Mouse (Mus musculus): ENCODE measurements at regions not wholly inside any gene's neighbourhood (a gene's known extent, or its start where the extent isn't known, plus 50 kb on each side); places are given as distances from the start of the nearest gene placed in this dataset.

DNA sequence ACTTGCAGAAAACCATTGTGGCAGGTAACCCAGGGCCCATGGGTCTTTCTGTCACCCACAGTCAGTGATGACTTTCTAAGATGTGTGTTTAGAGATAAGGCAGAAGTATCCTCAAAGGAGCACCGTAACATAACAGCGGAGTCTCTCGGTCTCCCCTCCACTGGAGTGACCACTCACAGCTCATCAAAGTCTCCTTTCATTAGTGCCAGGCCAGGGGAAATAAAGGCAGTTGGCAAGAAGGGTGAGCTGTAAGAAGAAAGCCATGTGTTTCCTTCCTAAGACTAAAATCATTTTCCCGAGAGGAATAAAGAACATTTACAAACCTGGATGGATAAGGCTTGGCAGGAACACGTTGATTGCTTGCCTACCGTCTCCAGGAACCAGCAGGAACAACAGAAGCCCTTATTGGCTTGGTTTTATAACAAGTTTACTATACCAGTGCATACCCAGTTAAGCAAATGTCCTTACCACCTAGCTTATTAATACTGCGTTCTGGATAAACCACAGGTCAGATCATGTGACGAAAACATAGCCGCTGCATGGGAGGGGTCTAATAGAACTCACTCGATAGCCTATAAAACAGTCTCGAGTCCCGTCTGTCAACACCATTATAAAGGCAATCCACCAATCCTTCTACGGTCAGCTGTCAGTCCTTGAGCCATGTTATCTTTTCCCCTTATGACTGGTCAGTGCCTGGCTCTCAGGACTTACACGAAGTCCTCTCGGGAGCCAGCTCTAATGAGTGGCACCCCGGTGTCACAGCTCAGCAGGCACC lies 235.3 kb upstream of the Nfe2l3 start:
- H3K4me3 ChIP-seq (ENCODE audit: insufficient read depth, low read depth, low read length), result no peak overlapping the region
- no peak overlapping the region for H3K27ac ChIP-seq (replicated peaks; ENCODE audit: insufficient read depth, low read depth, low read length)
- TF ChIP-seq CTCF (IDR thresholded peaks at IDR 0.05; ENCODE audit: low read depth, low read length), result no peak
- no peak for TF ChIP-seq POLR2A (IDR thresholded peaks at IDR 0.05; ENCODE audit: extremely low read depth, insufficient read depth, low read length)
- no peaks in the 10 kb centered on the region for H3K79me2 ChIP-seq (ENCODE audit: control insufficient read depth, insufficient read depth, low read length)
- DNase-seq (ENCODE audit: extremely low read depth, low read depth, low spot score), result no peak
- no peaks in the 10 kb centered on the region for H3K36me3 ChIP-seq (ENCODE audit: control insufficient read depth, insufficient read depth, low read length)
- peaks cover 13% of the 10 kb centered on the region; the same call in 1 of the 2 replicates for H3K27me3 ChIP-seq (ENCODE audit: control insufficient read depth, insufficient read depth, low read length)
- H3K4me1 ChIP-seq (ENCODE audit: control insufficient read depth, insufficient read depth, low read length), result no peaks in the 10 kb centered on the region
- WGBS, result 80% methylated on average over 16 of the region's 16 CpGs
- no peak overlapping the region for H3K9ac ChIP-seq (ENCODE audit: low read depth, low read length)

DNA sequence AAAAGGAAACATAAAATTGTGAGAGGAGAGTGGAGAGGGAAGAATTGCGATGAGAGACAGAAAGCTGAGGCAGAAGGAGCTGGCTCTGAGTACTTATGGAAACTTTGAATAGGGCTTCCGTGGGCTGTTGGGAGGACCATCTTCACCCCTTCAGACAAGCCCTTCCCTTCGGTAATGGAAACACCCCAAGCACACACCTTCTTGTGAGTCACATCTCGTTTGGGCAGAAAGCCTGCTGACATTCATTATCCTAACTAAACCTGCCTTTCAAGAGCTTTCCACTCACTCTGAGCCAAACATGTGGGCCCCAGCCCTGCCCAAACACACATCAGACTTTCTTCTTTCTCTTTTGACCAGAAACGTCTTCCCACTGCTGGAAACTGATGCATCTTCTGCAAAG lies 232.3 kb upstream of the Nfe2l3 start:
- TF ChIP-seq POLR2A (IDR thresholded peaks at IDR 0.05; ENCODE audit: extremely low read depth, insufficient read depth, low read length) (no peak), CTCF (IDR thresholded peaks at IDR 0.05; ENCODE audit: low read depth, low read length) (no peak)
- no peak overlapping the region for H3K9ac ChIP-seq (ENCODE audit: low read depth, low read length)
- peaks cover 5% of the 10 kb centered on the region; the same call in 1 of the 2 replicates for H3K27me3 ChIP-seq (ENCODE audit: control insufficient read depth, insufficient read depth, low read length)
- no peak overlapping the region for H3K27ac ChIP-seq (replicated peaks; ENCODE audit: insufficient read depth, low read depth, low read length)
- DNase-seq (ENCODE audit: extremely low read depth, low read depth, low spot score), result no peak
- no peaks in the 10 kb centered on the region for H3K36me3 ChIP-seq (ENCODE audit: control insufficient read depth, insufficient read depth, low read length)
- H3K79me2 ChIP-seq (ENCODE audit: control insufficient read depth, insufficient read depth, low read length), result no peaks in the 10 kb centered on the region
- WGBS, result 77% methylated on average over 5 of the region's 5 CpGs
- no peaks in the 10 kb centered on the region for H3K4me1 ChIP-seq (ENCODE audit: control insufficient read depth, insufficient read depth, low read length)
- H3K4me3 ChIP-seq (ENCODE audit: insufficient read depth, low read depth, low read length), result no peak overlapping the region

DNA sequence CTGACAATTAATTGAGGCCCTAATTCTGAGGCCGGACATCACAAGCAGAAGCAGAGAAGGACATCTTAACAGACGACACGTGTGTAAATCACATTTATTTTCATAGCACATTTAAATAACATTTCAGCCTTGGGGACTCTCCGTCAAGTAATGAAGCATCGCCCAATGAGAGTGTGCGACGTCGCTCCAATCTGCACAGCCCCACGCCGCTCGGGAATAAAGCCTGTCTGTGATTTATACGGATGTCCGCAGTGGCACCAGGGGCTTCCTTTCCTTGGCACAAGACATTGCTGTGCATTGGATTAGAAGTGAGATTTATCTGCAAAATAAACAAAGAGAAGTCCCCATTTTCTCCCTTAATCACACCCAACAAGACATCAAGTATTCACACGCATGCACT lies 231.6 kb upstream of the Nfe2l3 start:
- Histone ChIP-seq H3K4me1 (ENCODE audit: control insufficient read depth, insufficient read depth, low read length) (no peaks in the 10 kb centered on the region), H3K79me2 (ENCODE audit: control insufficient read depth, insufficient read depth, low read length) (no peaks in the 10 kb centered on the region), H3K27me3 (ENCODE audit: control insufficient read depth, insufficient read depth, low read length) (peaks cover 5% of the 10 kb centered on the region; the same call in 1 of the 2 replicates), H3K27ac (replicated peaks; ENCODE audit: insufficient read depth, low read depth, low read length) (no peak overlapping the region), H3K9ac (ENCODE audit: low read depth, low read length) (no peak overlapping the region), H3K36me3 (ENCODE audit: control insufficient read depth, insufficient read depth, low read length) (no peaks in the 10 kb centered on the region), H3K4me3 (ENCODE audit: insufficient read depth, low read depth, low read length) (no peak overlapping the region)
- 93% methylated on average over 14 of the region's 14 CpGs for WGBS
- no peak for DNase-seq (ENCODE audit: extremely low read depth, low read depth, low spot score)
- TF ChIP-seq POLR2A (IDR thresholded peaks at IDR 0.05; ENCODE audit: extremely low read depth, insufficient read depth, low read length) (no peak), CTCF (IDR thresholded peaks at IDR 0.05; ENCODE audit: low read depth, low read length) (no peak)

DNA sequence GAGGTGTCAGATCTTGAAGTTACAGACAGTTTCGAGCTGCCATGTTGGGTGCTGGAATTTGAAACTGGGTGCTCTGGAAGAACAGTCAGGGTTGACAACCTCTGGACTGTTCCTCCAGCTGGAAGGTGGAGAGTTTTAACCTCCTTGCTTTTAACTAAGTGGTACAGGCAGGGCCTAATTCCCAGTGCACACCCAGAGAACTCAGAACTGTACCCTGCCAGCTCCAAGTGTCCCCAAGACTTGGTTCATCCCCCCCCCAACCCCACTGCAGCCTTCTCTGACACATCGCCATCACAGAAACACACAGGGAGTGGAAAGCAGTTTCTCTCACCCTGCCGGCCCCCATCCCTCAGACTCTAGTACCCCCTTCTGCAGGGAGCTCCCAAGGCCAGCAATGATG lies 228.2 kb upstream of the Nfe2l3 start:
- WGBS, result 80% methylated on average over 3 of the region's 3 CpGs
- DNase-seq (ENCODE audit: extremely low read depth, low read depth, low spot score), result no peak
- Histone ChIP-seq H3K36me3 (ENCODE audit: control insufficient read depth, insufficient read depth, low read length) (no peaks in the 10 kb centered on the region), H3K9ac (ENCODE audit: low read depth, low read length) (no peak overlapping the region), H3K4me3 (ENCODE audit: insufficient read depth, low read depth, low read length) (no peak overlapping the region), H3K27me3 (ENCODE audit: control insufficient read depth, insufficient read depth, low read length) (peaks cover 6% of the 10 kb centered on the region; the same call in 1 of the 2 replicates), H3K27ac (replicated peaks; ENCODE audit: insufficient read depth, low read depth, low read length) (no peak overlapping the region), H3K79me2 (ENCODE audit: control insufficient read depth, insufficient read depth, low read length) (no peaks in the 10 kb centered on the region), H3K4me1 (ENCODE audit: control insufficient read depth, insufficient read depth, low read length) (0 out of 2 replicates have a peak, but pooled peaks cover 2% of the 10 kb centered on the region)
- no peak for TF ChIP-seq POLR2A (IDR thresholded peaks at IDR 0.05; ENCODE audit: extremely low read depth, insufficient read depth, low read length)
- no peak for TF ChIP-seq CTCF (IDR thresholded peaks at IDR 0.05; ENCODE audit: low read depth, low read length)

DNA sequence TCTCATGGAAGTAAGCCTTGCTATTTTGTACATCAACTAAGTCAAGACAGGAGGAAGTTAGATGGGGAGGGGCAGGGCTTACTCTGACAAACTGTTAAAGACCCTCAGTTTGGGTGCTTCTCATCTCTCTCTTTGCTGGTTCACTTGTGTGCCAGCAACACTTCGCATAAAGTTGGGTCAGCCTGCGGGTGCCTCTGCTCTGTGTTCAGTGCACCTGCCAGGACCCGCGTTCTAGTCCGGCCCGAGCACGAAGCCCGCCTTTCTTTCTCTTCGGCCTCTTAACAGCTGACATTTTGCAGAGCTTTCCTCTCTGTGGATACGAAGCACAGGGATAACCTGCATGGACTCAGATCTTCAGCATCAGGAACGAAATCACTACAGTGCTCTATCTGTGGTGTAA lies 227.1 kb upstream of the Nfe2l3 start:
- Histone ChIP-seq H3K36me3 (ENCODE audit: control insufficient read depth, insufficient read depth, low read length) (no peaks in the 10 kb centered on the region), H3K4me1 (ENCODE audit: control insufficient read depth, insufficient read depth, low read length) (0 out of 2 replicates have a peak, but pooled peaks cover 2% of the 10 kb centered on the region), H3K9ac (ENCODE audit: low read depth, low read length) (no peak overlapping the region), H3K27ac (replicated peaks; ENCODE audit: insufficient read depth, low read depth, low read length) (no peak overlapping the region), H3K4me3 (ENCODE audit: insufficient read depth, low read depth, low read length) (no peak overlapping the region), H3K79me2 (ENCODE audit: control insufficient read depth, insufficient read depth, low read length) (no peaks in the 10 kb centered on the region), H3K27me3 (ENCODE audit: control insufficient read depth, insufficient read depth, low read length) (peaks cover 6% of the 10 kb centered on the region; the same call in 1 of the 2 replicates)
- DNase-seq (ENCODE audit: extremely low read depth, low read depth, low spot score), result no peak
- TF ChIP-seq POLR2A (IDR thresholded peaks at IDR 0.05; ENCODE audit: extremely low read depth, insufficient read depth, low read length) (no peak), CTCF (IDR thresholded peaks at IDR 0.05; ENCODE audit: low read depth, low read length) (no peak)
- WGBS, result 81% methylated on average over 11 of the region's 11 CpGs
